Comparison of ENCODE assay signal across 8 mouse cellular contexts in the genomic region with DNA sequence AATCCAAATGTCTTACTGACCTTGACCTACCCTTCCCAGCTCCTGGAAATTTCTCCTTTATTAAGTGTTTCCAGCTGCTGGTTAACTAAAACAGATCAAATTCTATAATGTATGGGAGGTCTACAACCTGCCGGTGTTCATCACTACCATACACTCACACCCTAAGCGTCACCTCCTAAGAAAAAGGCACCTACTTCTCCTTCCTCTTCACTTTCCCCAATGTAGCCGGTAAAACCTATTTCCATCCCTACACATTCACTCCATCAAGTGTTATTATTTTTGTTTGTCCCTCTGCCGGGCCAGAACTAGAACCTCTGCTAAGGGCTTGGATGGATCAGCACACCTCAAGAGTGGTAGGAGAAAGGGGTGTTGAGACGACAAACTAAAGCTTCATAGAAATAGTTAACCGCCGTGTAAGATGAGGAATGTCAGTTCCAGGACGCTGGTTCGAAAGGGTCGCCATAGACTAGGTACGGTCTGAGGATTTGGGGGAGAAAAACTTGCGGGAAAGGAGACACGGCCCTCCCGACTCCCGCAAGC. TPM values are rescaled to one million over a fixed set of nuclear protein-coding genes. Genes with fewer than 3 reads are reported as not detected.
DNase-seq lines count a peak whose midpoint lies in the region; ATAC-seq and TF ChIP-seq lines count a peak whose summit lies in the region.

No protein-coding gene starts in this region.

- peak overlapping the region; percentile 83 for H3K9ac ChIP-seq in lung, embryonic 14.5 days
- H3K9ac ChIP-seq in embryonic facial prominence, embryonic 15.5 days, result peak overlapping the region; percentile 73
- peak overlapping the region; percentile 87 for H3K9ac ChIP-seq in limb, embryonic 11.5 days (ENCODE audit: low read length)

- H3K4me3 ChIP-seq in lung, embryonic 14.5 days (ENCODE audit: low read depth, low read length), result peak overlapping the region; percentile 89
- H3K4me3 ChIP-seq in embryonic facial prominence, embryonic 15.5 days (replicated peaks), result peak overlapping the region; percentile 83
- H3K4me3 ChIP-seq in limb, embryonic 11.5 days (ENCODE audit: low read depth, low read length), result peak overlapping the region; percentile 98
- peak overlapping the region; percentile 86 for H3K4me3 ChIP-seq in small intestine, adult 2 months (ENCODE audit: low read depth, low read length)

- ATAC-seq in lung, embryonic 14.5 days (ENCODE audit: insufficient read depth), result peak; percentile 3
- ATAC-seq in embryonic facial prominence, embryonic 15.5 days (ENCODE audit: insufficient number of reproducible peaks, low FRiP score, low TSS enrichment, low read depth), result peak; percentile 51
- ATAC-seq in limb, embryonic 11.5 days (ENCODE audit: insufficient number of reproducible peaks, low FRiP score, low TSS enrichment, low read depth), result peak; percentile 69; the same call in 1 of the 2 replicates
- ATAC-seq in cerebellum, adult (ENCODE audit: insufficient number of reproducible peaks, low FRiP score, low TSS enrichment), result no peak; the same call in 1 of the 2 replicates

- H3K4me1 ChIP-seq in lung, embryonic 14.5 days (ENCODE audit: insufficient read depth), result peaks cover 4% of the 10 kb centered on the region; the same call in 1 of the 2 replicates
- peaks cover 10% of the 10 kb centered on the region for H3K4me1 ChIP-seq in embryonic facial prominence, embryonic 15.5 days
- H3K4me1 ChIP-seq in limb, embryonic 11.5 days (ENCODE audit: control insufficient read depth, insufficient read depth, low read length), result peaks cover 6% of the 10 kb centered on the region; the same call in 1 of the 2 replicates
- H3K4me1 ChIP-seq in small intestine, adult 2 months (ENCODE audit: control insufficient read depth, insufficient read depth, insufficient read length, low read length), result no peaks in the 10 kb centered on the region

- peak overlapping the region; percentile 66 for H3K4me2 ChIP-seq in lung, embryonic 14.5 days
- H3K4me2 ChIP-seq in embryonic facial prominence, embryonic 15.5 days (replicated peaks), result peak overlapping the region; percentile 92
- H3K4me2 ChIP-seq in limb, embryonic 11.5 days (ENCODE audit: low read depth, severe bottlenecking), result peak overlapping the region; percentile 52

- H3K36me3 ChIP-seq in lung, embryonic 14.5 days (ENCODE audit: insufficient read depth), result peaks cover 23% of the 10 kb centered on the region
- peaks cover 9% of the 10 kb centered on the region for H3K36me3 ChIP-seq in embryonic facial prominence, embryonic 15.5 days
- peaks cover 3% of the 10 kb centered on the region; the same call in 1 of the 2 replicates for H3K36me3 ChIP-seq in limb, embryonic 11.5 days (ENCODE audit: control insufficient read depth, insufficient read depth, low read length)
- no peaks in the 10 kb centered on the region for H3K36me3 ChIP-seq in small intestine, adult 2 months (ENCODE audit: control insufficient read depth, insufficient read depth, low read length)

- no peaks in the 10 kb centered on the region for H3K9me3 ChIP-seq in lung, embryonic 14.5 days (ENCODE audit: low read depth, low read length)
- H3K9me3 ChIP-seq in embryonic facial prominence, embryonic 15.5 days (replicated peaks), result no peaks in the 10 kb centered on the region
- H3K9me3 ChIP-seq in limb, embryonic 11.5 days (ENCODE audit: control insufficient read depth, low read length), result no peaks in the 10 kb centered on the region

- no peak for DNase-seq in lung, embryonic 14.5 days
- DNase-seq in lung, postnatal 36 days, result no peak
- DNase-seq in limb, embryonic 11.5 days (ENCODE audit: low spot score), result no peak
- no peak for DNase-seq in right cerebral cortex, adult 18-20 months
- no peak for DNase-seq in kidney, adult 8-10 months

- H3K27ac ChIP-seq in lung, embryonic 14.5 days (ENCODE audit: low read depth), result no peak overlapping the region
- peak overlapping the region; percentile 65 for H3K27ac ChIP-seq in embryonic facial prominence, embryonic 15.5 days (replicated peaks)
- H3K27ac ChIP-seq in limb, embryonic 11.5 days (replicated peaks; ENCODE audit: low read depth, low read length), result no peak overlapping the region
- H3K27ac ChIP-seq in small intestine, adult 2 months (ENCODE audit: insufficient read depth, low read depth, low read length), result peak overlapping the region; percentile 24; the same call in 1 of the 2 replicates

- TF ChIP-seq CTCF in lung, embryonic 14.5 days (IDR thresholded peaks at IDR 0.05; ENCODE audit: low read depth), result no peak
- TF ChIP-seq CTCF in small intestine, adult 2 months (IDR thresholded peaks at IDR 0.05; ENCODE audit: extremely low read depth, insufficient read length, insufficient replicate concordance, low read depth, low read length), result no peak

- no peaks in the 10 kb centered on the region for H3K27me3 ChIP-seq in lung, embryonic 14.5 days (ENCODE audit: insufficient read depth, low read length)
- H3K27me3 ChIP-seq in embryonic facial prominence, embryonic 15.5 days, result no peaks in the 10 kb centered on the region
- no peaks in the 10 kb centered on the region for H3K27me3 ChIP-seq in limb, embryonic 11.5 days (ENCODE audit: control insufficient read depth, insufficient read depth, low read length)
- no peaks in the 10 kb centered on the region for H3K27me3 ChIP-seq in small intestine, adult 2 months (ENCODE audit: control insufficient read depth, insufficient read depth, low read length)

- no peak for TF ChIP-seq POLR2A in small intestine, adult 2 months (IDR thresholded peaks at IDR 0.05; ENCODE audit: low read depth, low read length)

- WGBS in lung, embryonic 14.5 days, result 4% methylated on average over 15 of the region's 15 CpGs
- 3% methylated on average over 15 of the region's 15 CpGs for WGBS in embryonic facial prominence, embryonic 15.5 days
- 4% methylated on average over 15 of the region's 15 CpGs for WGBS in limb, embryonic 11.5 days
- 3% methylated on average over 15 of the region's 15 CpGs for WGBS in small intestine, adult 2 months

RNA-seq across cellular contexts. Expression of gene Tatdn3, which starts 0.4 kb away (rescaled TPM):
- polyA plus RNA-seq in lung, embryonic 14.5 days (2014; fragmentation: Nextera tagmentation; extraction: Ambion mirVana), result 12.7 and 15.2 TPM in 2 replicates
- polyA plus RNA-seq in embryonic facial prominence, embryonic 15.5 days (2015; fragmentation: Nextera tagmentation; extraction: Ambion mirVana), result 13.8 and 14.7 TPM in 2 replicates
- polyA plus RNA-seq in limb, embryonic 11.5 days (2014; fragmentation: Nextera tagmentation; extraction: Ambion mirVana), result 12.4 and 13.7 TPM in 2 replicates
- polyA plus RNA-seq in small intestine, adult 2 months (2012; rRNA removed), result 0.65 and 2.0 TPM in 2 replicates

RNA-seq across cellular contexts. Expression of gene Nsl1, which starts 0.5 kb away (rescaled TPM):
- polyA plus RNA-seq in lung, embryonic 14.5 days (2014; fragmentation: Nextera tagmentation; extraction: Ambion mirVana), result 30.1 and 30.5 TPM in 2 replicates
- polyA plus RNA-seq in embryonic facial prominence, embryonic 15.5 days (2015; fragmentation: Nextera tagmentation; extraction: Ambion mirVana), result 17.6 and 18.2 TPM in 2 replicates
- polyA plus RNA-seq in limb, embryonic 11.5 days (2014; fragmentation: Nextera tagmentation; extraction: Ambion mirVana), result 28.6 and 35.5 TPM in 2 replicates
- 1.4 and 1.6 TPM in 2 replicates for polyA plus RNA-seq in small intestine, adult 2 months (2012; rRNA removed)

RNA-seq across cellular contexts. Expression of gene Spata45, which starts 25.9 kb away (rescaled TPM):
- polyA plus RNA-seq in lung, embryonic 14.5 days (2014; fragmentation: Nextera tagmentation; extraction: Ambion mirVana), result not detected in 2 replicates
- polyA plus RNA-seq in embryonic facial prominence, embryonic 15.5 days (2015; fragmentation: Nextera tagmentation; extraction: Ambion mirVana), result not detected in 2 replicates
- polyA plus RNA-seq in limb, embryonic 11.5 days (2014; fragmentation: Nextera tagmentation; extraction: Ambion mirVana), result not detected in 2 replicates
- polyA plus RNA-seq in small intestine, adult 2 months (2012; rRNA removed), result not detected in 2 replicates

RNA-seq across cellular contexts. Expression of gene Batf3, which starts 35.3 kb away (rescaled TPM):
- 14.2 and 15.0 TPM in 2 replicates for polyA plus RNA-seq in lung, embryonic 14.5 days (2014; fragmentation: Nextera tagmentation; extraction: Ambion mirVana)
- polyA plus RNA-seq in embryonic facial prominence, embryonic 15.5 days (2015; fragmentation: Nextera tagmentation; extraction: Ambion mirVana), result 5.8 and 7.6 TPM in 2 replicates
- polyA plus RNA-seq in limb, embryonic 11.5 days (2014; fragmentation: Nextera tagmentation; extraction: Ambion mirVana), result 9.4 and 9.7 TPM in 2 replicates
- 5.7 and 11.5 TPM in 2 replicates for polyA plus RNA-seq in small intestine, adult 2 months (2012; rRNA removed)

RNA-seq across cellular contexts. Expression of gene Flvcr1, which starts 36.4 kb away (rescaled TPM):
- polyA plus RNA-seq in lung, embryonic 14.5 days (2014; fragmentation: Nextera tagmentation; extraction: Ambion mirVana), result 8.4 and 9.9 TPM in 2 replicates
- 5.7 and 5.9 TPM in 2 replicates for polyA plus RNA-seq in embryonic facial prominence, embryonic 15.5 days (2015; fragmentation: Nextera tagmentation; extraction: Ambion mirVana)
- 7.5 and 8.9 TPM in 2 replicates for polyA plus RNA-seq in limb, embryonic 11.5 days (2014; fragmentation: Nextera tagmentation; extraction: Ambion mirVana)
- 37.3 and 86.3 TPM in 2 replicates for polyA plus RNA-seq in small intestine, adult 2 months (2012; rRNA removed)

Comparison
In these comparisons a context has a peak if more than half of its experiments do, and no peak if none do; other contexts are left out.
1. H3K27ac ChIP-seq: peak in embryonic facial prominence, embryonic 15.5 days (single experiment) and small intestine, adult 2 months (single experiment); none in lung, embryonic 14.5 days (single experiment) and limb, embryonic 11.5 days (single experiment).
2. Peak in every context shown above with its lines, with median percentiles within 50 percentile points of each other: H3K4me2 ChIP-seq, H3K4me3 ChIP-seq and H3K9ac ChIP-seq.